Mouse (Mus musculus) layer of hippocampus, adult 18-20 months (tissue): ENCODE data around the gene Gm17657. TPM values are rescaled to one million over a fixed set of nuclear protein-coding genes. Genes with fewer than 3 reads are reported as not detected.
A peak's percentile ranks its signal among the peaks of the same experiment; 100 is the strongest.
"Not testable (repeated sequence)": the region's sequence is repeated elsewhere in the genome, so short reads cannot be mapped to it uniquely, and the experiment has no call there.

Experiments used
- DNase-seq, 2 experiments: peaks; one replicate each; pipeline ENCODE4 v3.0.0; 2022; ENCODE audit warnings: low spot score in 2 of 2
- total RNA-seq, 2 experiments: library from RNA; stranded (reverse); gene quantifications; 2 replicates each; pipeline ENCODE4 v1.2.3; 2021

The Gm17657 gene
- total RNA-seq, 2 experiments from 2014 or later = not detected

GRCm38 (mm10) chr17:29502669-29503665 is 46.5 kb downstream of the Gm17657 start:
- no peak for DNase-seq

- no peak for DNase-seq
These were observed 47.3 kb downstream of the Gm17657 start for GRCm38 (mm10) chr17:29502005-29502668.

- DNase-seq = no peak
These were observed 48.5 kb downstream of the Gm17657 start for GRCm38 (mm10) chr17:29500802-29501469.

GRCm38 (mm10) chr17:29500243-29500740 is 49.1 kb downstream of the Gm17657 start:
- DNase-seq = no peak

- no peak for DNase-seq
These were observed 49.9 kb downstream of the Gm17657 start for GRCm38 (mm10) chr17:29499511-29499910.

GRCm38 (mm10) chr17:29498952-29499351 is 50.5 kb downstream of the Gm17657 start:
- not testable (repeated sequence) for DNase-seq

- DNase-seq = no peak
These were observed 51.4 kb downstream of the Gm17657 start for GRCm38 (mm10) chr17:29498028-29498427.

- DNase-seq = not testable (repeated sequence)
These were observed 52.0 kb downstream of the Gm17657 start for GRCm38 (mm10) chr17:29497481-29497880.

- DNase-seq = no peak
These were observed 52.4 kb downstream of the Gm17657 start for GRCm38 (mm10) chr17:29497071-29497354.

- no peak for DNase-seq
These were observed 53.0 kb downstream of the Gm17657 start for GRCm38 (mm10) chr17:29496211-29497070.

GRCm38 (mm10) chr17:29494732-29495076 is 54.7 kb downstream of the Gm17657 start:
- DNase-seq = no peak

- DNase-seq = no peak
These were observed 55.2 kb downstream of the Gm17657 start for GRCm38 (mm10) chr17:29494062-29494731.

- DNase-seq = no peak
These were observed 55.9 kb downstream of the Gm17657 start for GRCm38 (mm10) chr17:29493461-29493980.

GRCm38 (mm10) chr17:29492269-29493191 is 56.9 kb downstream of the Gm17657 start:
- peak; percentile 19 to 52 for DNase-seq

GRCm38 (mm10) chr17:29491591-29492268 is 57.7 kb downstream of the Gm17657 start:
- peak in 1 of 2 experiments; percentile 13 for DNase-seq

- DNase-seq = peak in 1 of 2 experiments; percentile 14
These were observed 58.5 kb downstream of the Gm17657 start, which contains the start of gene Pim1 for GRCm38 (mm10) chr17:29490713-29491581. Pim1 (plus strand) TSS chr17:29490753.
